Mouse (Mus musculus) limb, embryonic 11.5 days (tissue): ENCODE measurements around the gene Cog7. TPM values are rescaled to one million over a fixed set of nuclear protein-coding genes. Genes with fewer than 3 reads are reported as not detected.
A peak's percentile ranks its signal among the peaks of the same experiment; 100 is the strongest.

Experiments
- ATAC-seq: fragments of 200-750 bp; cut with Nextera tagmentation; 2 replicates; pipeline ENCODE4 v1.8.0; 2017; ENCODE audit warnings: low read depth; ENCODE audit not compliant: insufficient number of reproducible peaks, low FRiP score, low TSS enrichment
- DNase-seq: peaks from one replicate; pipeline ENCODE4 v3.0.0-alpha.2; 2015; ENCODE audit warnings: low spot score
- H3K27ac ChIP-seq: fragments of 300-500 bp; sonication (generic); replicated peaks from 2 replicates; pipeline ENCODE4 v1.5.1; 2014; ENCODE audit warnings: low read depth, mild to moderate bottlenecking, low read length
- H3K27me3 ChIP-seq: fragments of 300-500 bp; sonication (generic); 2 replicates; pipeline ENCODE4 v1.6.1; 2014; ENCODE audit warnings: mild to moderate bottlenecking, low read length, mixed read lengths; ENCODE audit not compliant: control insufficient read depth, insufficient read depth
- H3K36me3 ChIP-seq: fragments of 300-500 bp; sonication (generic); 2 replicates; pipeline ENCODE4 v1.6.1; 2014; ENCODE audit warnings: mild to moderate bottlenecking, low read length, moderate library complexity, mixed read lengths; ENCODE audit not compliant: control insufficient read depth, insufficient read depth
- H3K4me1 ChIP-seq: fragments of 300-500 bp; sonication (generic); 2 replicates; pipeline ENCODE4 v1.6.1; 2014; ENCODE audit warnings: low read length, mixed read lengths; ENCODE audit not compliant: control insufficient read depth, insufficient read depth
- H3K4me2 ChIP-seq: fragments of 300-500 bp; sonication (generic); 2 replicates; pipeline ENCODE4 v1.6.1; 2014; ENCODE audit warnings: low read depth, mild to moderate bottlenecking, moderate library complexity; ENCODE audit not compliant: severe bottlenecking
- H3K4me3 ChIP-seq: fragments of 300-500 bp; sonication (generic); 2 replicates; pipeline ENCODE4 v1.5.1; 2014; ENCODE audit warnings: low read depth, low read length
- H3K9ac ChIP-seq: fragments of 300-500 bp; sonication (generic); 2 replicates; pipeline ENCODE4 v1.6.1; 2014; ENCODE audit warnings: mild to moderate bottlenecking, low read length
- H3K9me3 ChIP-seq: fragments of 300-500 bp; sonication (generic); 2 replicates; pipeline ENCODE4 v1.6.1; 2016; ENCODE audit warnings: low read length; ENCODE audit not compliant: control insufficient read depth
- WGBS: fragments of 180-500 bp; shearing (Covaris S2); extraction: QIAGEN DNeasy Blood & Tissue Kit; methylation state at CpG from one replicate; pipeline ENCODE4 v1.1.7; 2014; 5-methylcytosine and 5-hydroxymethylcytosine counted together
- polyA plus RNA-seq: library from polyadenylated mRNA; unstranded; fragments of >200 nt; fragmentation: Nextera tagmentation; extraction: Ambion mirVana; gene quantifications from 2 replicates; pipeline ENCODE4 v1.2.1, GENCODE M21; 2014

Cog7 gene
- polyA plus RNA-seq, result 20.8 and 21.0 TPM in 2 replicates

DNA sequence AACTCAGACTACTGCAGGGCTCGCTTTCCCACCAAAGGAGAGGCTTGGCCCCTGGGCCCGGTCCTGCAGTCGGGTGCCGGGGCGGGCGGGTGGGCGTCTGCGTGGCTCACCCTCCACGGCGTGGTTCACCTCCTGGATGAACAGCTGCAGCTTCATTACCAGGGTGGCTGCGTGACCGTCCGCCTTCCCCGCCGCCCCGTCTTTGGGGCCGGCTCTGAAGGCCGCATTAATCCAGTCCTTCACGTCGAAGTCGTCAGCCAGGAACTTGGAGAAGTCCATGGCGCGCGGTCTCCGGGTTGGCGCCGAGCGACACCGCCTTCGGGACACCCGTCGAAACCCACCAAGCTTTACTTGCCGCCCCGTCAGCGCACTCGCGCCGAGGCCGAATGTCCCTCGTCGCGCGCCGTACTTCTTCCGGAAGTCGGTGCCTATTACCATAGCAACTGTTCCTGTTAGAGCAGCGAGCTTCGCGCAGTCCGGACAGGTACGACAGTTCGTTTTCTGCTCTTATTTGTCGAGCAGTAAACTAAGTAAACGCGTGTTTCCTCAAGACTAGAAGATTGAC lies at the start of gene Cog7:
TSS of gene Cog7 (minus strand) at position 405 of the 565 bp plus-strand sequence.
- H3K9ac ChIP-seq, result peak within 1 kb of the TSS; percentile 67
- peak within 1 kb of the TSS; percentile 49 for H3K4me2 ChIP-seq
- WGBS, result under 1% methylated on average over 55 of the region's 55 CpGs
- DNase-seq (peak; percentile 95), ATAC-seq (peak; percentile 85)
- 0 out of 2 replicates have a peak, but pooled peaks cover 3% of the 10 kb centered on the region for H3K36me3 ChIP-seq
- no peaks in the 10 kb centered on the region for H3K9me3 ChIP-seq
- H3K27ac ChIP-seq, result no peak within 1 kb of the TSS
- peak within 1 kb of the TSS; percentile 85 for H3K4me3 ChIP-seq
- no peaks in the 10 kb centered on the region for H3K4me1 ChIP-seq
- H3K27me3 ChIP-seq, result no peaks in the 10 kb centered on the region

DNA sequence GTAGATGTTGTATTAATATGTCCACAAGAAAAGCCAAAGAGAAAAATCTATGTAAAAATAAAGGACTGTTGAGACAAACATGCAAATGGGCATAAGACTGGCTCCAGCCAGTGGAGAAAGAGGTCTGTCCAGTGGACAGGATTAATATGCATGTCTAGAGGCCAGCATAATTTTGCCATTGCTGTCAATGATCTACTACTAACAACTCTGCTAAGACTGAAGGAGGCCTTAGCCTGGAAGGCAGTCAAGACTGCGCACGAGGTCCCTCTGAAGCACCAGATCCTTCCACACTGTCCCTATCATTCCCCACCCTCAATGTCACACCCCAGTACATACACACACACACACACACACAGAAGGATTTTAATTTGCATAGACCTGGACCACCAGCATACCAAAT lies 40.6 kb upstream of the Cog7 start:
- Histone ChIP-seq H3K4me3 (no peak overlapping the region), H3K4me2 (no peak overlapping the region)

DNA sequence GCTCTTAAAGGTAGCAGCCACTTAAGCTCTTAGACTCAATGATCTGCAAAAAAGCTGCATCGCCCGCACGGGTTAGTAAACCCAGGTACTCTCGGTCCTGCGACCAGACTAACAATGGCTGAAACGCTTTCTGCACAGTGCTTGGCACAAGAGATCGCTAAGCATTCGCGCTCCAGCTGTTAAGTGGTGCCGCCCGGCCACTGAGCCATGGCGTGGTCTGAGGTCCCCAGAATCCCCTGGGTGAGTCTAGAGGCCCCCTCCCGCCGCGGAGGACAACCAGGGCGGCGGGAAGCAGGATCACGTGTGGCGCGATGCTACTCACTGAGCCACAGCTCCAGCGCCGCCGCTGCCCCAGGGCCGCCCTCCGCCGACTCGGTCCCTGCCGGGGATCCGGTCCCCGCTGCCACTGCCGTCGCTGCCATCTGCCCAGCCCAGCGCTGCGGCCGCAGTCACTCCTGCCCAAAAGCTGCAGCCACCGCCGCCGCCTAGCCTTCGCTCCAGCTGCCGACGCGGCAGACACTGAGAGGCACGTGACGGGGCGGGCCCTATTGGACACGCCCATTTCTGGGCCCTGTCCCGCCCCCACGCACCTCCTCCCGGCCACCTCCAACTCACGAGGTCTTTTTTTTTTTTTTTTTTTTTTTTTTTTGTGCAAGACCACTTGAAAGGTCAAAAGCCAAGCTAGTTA lies 39.3 kb upstream of the Cog7 start, which contains the start of gene Gga2:
TSS of gene Gga2 (minus strand) at position 556 of the 688 bp plus-strand sequence.
- H3K4me1 ChIP-seq, result peaks cover 17% of the 10 kb centered on the region
- peak; percentile 90 for DNase-seq
- H3K4me2 ChIP-seq, result peak within 1 kb of the TSS; percentile 80
- H3K9ac ChIP-seq, result peak within 1 kb of the TSS; percentile 85
- peak; percentile 85 for ATAC-seq
- under 1% methylated on average over 46 of the region's 50 CpGs for WGBS
- peak within 1 kb of the TSS; percentile 85 for H3K4me3 ChIP-seq
- H3K9me3 ChIP-seq, result no peaks in the 10 kb centered on the region
- H3K36me3 ChIP-seq, result peaks cover 3% of the 10 kb centered on the region; the same call in 1 of the 2 replicates
- no peaks in the 10 kb centered on the region for H3K27me3 ChIP-seq
- peak within 1 kb of the TSS; percentile 79 for H3K27ac ChIP-seq

More for the DNA sequence above, 40.6 kb upstream of the Cog7 start:
- Histone ChIP-seq H3K4me1 (peaks cover 12% of the 10 kb centered on the region; the same call in 1 of the 2 replicates), H3K27ac (no peak overlapping the region), H3K9me3 (no peaks in the 10 kb centered on the region), H3K27me3 (no peaks in the 10 kb centered on the region), H3K36me3 (peaks cover 3% of the 10 kb centered on the region; the same call in 1 of the 2 replicates), H3K9ac (no peak overlapping the region)
- WGBS, result 96% methylated on average over 2 of the region's 2 CpGs
- ATAC-seq (no peak), DNase-seq (no peak)

DNA sequence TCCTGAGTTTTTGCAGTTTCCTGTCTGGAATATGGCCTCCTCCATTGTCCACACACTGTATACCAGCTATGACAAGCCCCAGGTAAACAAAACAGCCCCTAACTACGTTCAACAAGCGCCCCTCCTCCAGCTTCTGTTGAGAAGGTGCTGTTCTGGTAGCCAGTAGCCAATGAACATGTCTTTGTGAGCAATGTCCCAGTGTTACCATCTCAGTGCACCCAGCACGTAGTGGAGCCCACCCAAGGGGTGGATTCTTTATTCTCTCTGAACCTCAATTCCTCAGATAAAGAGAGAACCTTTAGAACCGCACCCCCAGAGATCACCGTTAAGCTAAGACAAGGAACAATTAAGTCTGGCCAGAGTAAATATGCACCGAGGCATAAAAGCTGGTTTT lies 38.8 kb upstream of the Cog7 start:
- Histone ChIP-seq H3K4me1 (peaks cover 22% of the 10 kb centered on the region), H3K36me3 (peaks cover 3% of the 10 kb centered on the region; the same call in 1 of the 2 replicates), H3K4me3 (peak overlapping the region; percentile 85), H3K27me3 (no peaks in the 10 kb centered on the region), H3K27ac (peak overlapping the region; percentile 79; the same call in 1 of the 2 replicates), H3K9ac (peak overlapping the region; percentile 85), H3K9me3 (no peaks in the 10 kb centered on the region), H3K4me2 (peak overlapping the region; percentile 80)
- peak; percentile 55 for DNase-seq
- peak; percentile 22; the same call in 1 of the 2 replicates for ATAC-seq
- WGBS, result 2% methylated on average over 6 of the region's 6 CpGs

DNA sequence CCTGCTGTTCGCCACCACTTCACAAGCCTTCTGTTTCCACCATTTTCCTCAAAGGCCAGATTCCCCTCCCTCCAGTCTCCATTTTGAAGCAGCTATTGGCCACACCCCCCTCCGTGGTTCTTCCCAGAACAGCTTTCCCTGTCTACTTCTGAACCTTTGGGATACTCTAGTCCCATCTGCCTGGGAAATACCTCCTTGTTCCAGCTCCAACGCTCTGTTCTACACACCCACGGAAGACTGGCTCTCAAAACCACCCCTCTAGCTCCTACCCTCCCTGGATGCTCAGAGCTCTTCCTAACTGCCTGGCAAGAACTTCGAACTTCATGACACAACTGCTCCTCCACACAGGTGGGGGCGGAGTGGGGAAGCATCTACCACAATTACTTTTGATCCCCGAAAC lies 37.5 kb upstream of the Cog7 start:
- Histone ChIP-seq H3K9me3 (no peaks in the 10 kb centered on the region), H3K4me1 (peaks cover 26% of the 10 kb centered on the region), H3K27ac (no peak overlapping the region), H3K36me3 (peaks cover 3% of the 10 kb centered on the region; the same call in 1 of the 2 replicates), H3K4me3 (no peak overlapping the region), H3K27me3 (no peaks in the 10 kb centered on the region), H3K9ac (no peak overlapping the region), H3K4me2 (peak overlapping the region; percentile 80; the same call in 1 of the 2 replicates)
- DNase-seq, result no peak
- no peak for ATAC-seq
- 88% methylated on average over 7 of the region's 7 CpGs for WGBS

DNA sequence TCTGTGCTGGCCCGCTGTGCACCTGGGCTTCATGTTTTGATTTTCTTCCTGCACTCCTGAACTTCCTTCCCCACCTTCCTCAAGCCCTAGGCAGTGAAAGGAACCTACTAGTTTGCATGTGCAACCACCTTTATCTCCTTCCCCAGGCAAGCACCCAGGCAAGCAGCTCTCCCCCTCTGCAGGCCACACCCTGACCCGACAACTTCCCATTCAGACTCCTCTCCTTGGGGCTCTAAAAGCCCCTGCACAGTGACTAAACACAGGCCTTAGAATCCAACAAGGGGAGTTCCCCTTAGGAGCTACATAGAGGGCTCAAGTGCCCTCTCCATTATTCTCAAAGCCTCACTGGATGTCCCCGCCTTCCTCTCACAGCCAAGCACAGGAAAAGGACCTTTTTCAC lies 36.7 kb upstream of the Cog7 start:
- ATAC-seq (no peak), DNase-seq (no peak)
- H3K4me1 ChIP-seq, result peaks cover 26% of the 10 kb centered on the region
- H3K4me3 ChIP-seq, result no peak overlapping the region
- peaks cover 3% of the 10 kb centered on the region; the same call in 1 of the 2 replicates for H3K36me3 ChIP-seq
- no peak overlapping the region for H3K27ac ChIP-seq
- H3K9ac ChIP-seq, result no peak overlapping the region
- no peaks in the 10 kb centered on the region for H3K9me3 ChIP-seq
- 85% methylated on average over 3 of the region's 3 CpGs for WGBS
- H3K4me2 ChIP-seq, result peak overlapping the region; percentile 80; the same call in 1 of the 2 replicates
- no peaks in the 10 kb centered on the region for H3K27me3 ChIP-seq

DNA sequence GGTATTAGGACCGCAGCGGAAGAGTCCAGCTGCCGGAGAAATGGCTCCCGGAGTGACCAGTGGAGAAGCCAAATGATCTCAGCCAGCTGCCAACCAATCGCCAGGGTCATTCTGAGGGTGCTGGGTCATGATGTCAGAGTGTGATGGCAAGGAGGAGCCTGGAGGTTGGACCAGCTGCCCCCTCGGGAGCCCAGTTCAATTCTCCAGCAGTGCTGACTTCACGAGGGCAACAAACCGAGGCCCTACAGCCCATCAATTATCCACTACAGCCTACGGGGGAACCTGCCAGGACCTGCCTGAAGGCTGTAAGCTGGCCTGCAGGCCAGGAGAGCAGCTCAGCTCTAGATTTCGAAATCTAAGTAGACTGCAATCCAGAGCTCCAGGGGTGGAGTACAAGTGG lies 34.2 kb upstream of the Cog7 start:
- Histone ChIP-seq H3K36me3 (peaks cover 3% of the 10 kb centered on the region; the same call in 1 of the 2 replicates), H3K27me3 (no peaks in the 10 kb centered on the region), H3K9me3 (no peaks in the 10 kb centered on the region), H3K4me2 (peak overlapping the region; percentile 27; the same call in 1 of the 2 replicates), H3K4me3 (no peak overlapping the region), H3K9ac (no peak overlapping the region), H3K27ac (0 out of 2 replicates have a peak overlapping the region, but pooled peaks have one; percentile 26), H3K4me1 (peaks cover 26% of the 10 kb centered on the region)
- WGBS, result 15% methylated on average over 10 of the region's 10 CpGs
- DNase-seq (peak; percentile 36), ATAC-seq (no peak)

DNA sequence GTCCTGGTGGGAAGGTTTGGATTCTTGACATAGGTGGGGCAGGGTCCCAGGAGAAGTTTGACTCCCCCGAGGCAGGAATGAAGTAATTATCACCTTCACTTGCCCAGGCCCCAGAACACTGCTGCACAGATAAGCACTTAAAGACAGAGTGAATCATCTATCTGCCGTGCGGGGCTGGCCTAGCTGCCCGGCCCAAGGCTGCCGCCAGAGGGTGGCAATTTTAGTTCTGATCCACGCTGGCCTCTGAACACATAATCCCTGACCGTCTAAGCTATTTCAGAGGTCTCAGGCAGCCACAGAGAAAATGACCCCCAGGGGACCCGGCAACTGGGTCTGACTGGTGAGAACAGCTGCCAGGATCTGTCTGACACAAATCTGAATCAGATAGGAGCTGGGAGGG lies 33.6 kb upstream of the Cog7 start:
- peaks cover 26% of the 10 kb centered on the region for H3K4me1 ChIP-seq
- 35% methylated on average over 8 of the region's 8 CpGs for WGBS
- 0 out of 2 replicates have a peak overlapping the region, but pooled peaks have one; percentile 21 for H3K27ac ChIP-seq
- no peaks in the 10 kb centered on the region for H3K9me3 ChIP-seq
- peak; percentile 34 for DNase-seq
- no peak overlapping the region for H3K4me3 ChIP-seq
- H3K36me3 ChIP-seq, result peaks cover 7% of the 10 kb centered on the region
- no peaks in the 10 kb centered on the region for H3K27me3 ChIP-seq
- no peak overlapping the region; the same call in 1 of the 2 replicates for H3K4me2 ChIP-seq
- ATAC-seq, result peak; percentile 24
- no peak overlapping the region for H3K9ac ChIP-seq
